Mouse (Mus musculus) frontal cortex, adult 2 months (tissue): ENCODE data around the gene Aspg. TPM values are rescaled to one million over a fixed set of nuclear protein-coding genes. Genes with fewer than 3 reads are reported as not detected.

Source experiments
- polyA plus RNA-seq: library from polyadenylated mRNA; depleted of rRNA; stranded (reverse); fragments of >200 nt; gene quantifications from 2 replicates; pipeline ENCODE4 v1.2.3, GENCODE M21; 2012; rRNA removed

Gene Aspg
- polyA plus RNA-seq, 1 experiment = 5.1 TPM

Other genes starting within 250 kb of the Aspg start
- 37.6 and 37.9 TPM in 2 replicates for gene Ppp1r13b, start 198.6 kb upstream of the Aspg start, polyA plus RNA-seq
- gene Atp5mpl, start 139.7 kb upstream of the Aspg start, polyA plus RNA-seq = 259 and 293 TPM in 2 replicates
- 0.84 and 1.3 TPM in 2 replicates for gene Tdrd9, start 135.1 kb upstream of the Aspg start, polyA plus RNA-seq
- 3.1 and 3.7 TPM in 2 replicates for gene Rd3l, start 125.4 kb upstream of the Aspg start, polyA plus RNA-seq
- gene Kif26a, start 39.5 kb downstream of the Aspg start, polyA plus RNA-seq = 7.6 and 8.3 TPM in 2 replicates